Mouse (Mus musculus): ENCODE results near the gene Naaladl1. TPM values are rescaled to one million over a fixed set of nuclear protein-coding genes. Genes with fewer than 3 reads are reported as not detected.

Gene Naaladl1
- polyA plus RNA-seq, 1 experiment from 2014 or later = 0.17 TPM

DNA sequence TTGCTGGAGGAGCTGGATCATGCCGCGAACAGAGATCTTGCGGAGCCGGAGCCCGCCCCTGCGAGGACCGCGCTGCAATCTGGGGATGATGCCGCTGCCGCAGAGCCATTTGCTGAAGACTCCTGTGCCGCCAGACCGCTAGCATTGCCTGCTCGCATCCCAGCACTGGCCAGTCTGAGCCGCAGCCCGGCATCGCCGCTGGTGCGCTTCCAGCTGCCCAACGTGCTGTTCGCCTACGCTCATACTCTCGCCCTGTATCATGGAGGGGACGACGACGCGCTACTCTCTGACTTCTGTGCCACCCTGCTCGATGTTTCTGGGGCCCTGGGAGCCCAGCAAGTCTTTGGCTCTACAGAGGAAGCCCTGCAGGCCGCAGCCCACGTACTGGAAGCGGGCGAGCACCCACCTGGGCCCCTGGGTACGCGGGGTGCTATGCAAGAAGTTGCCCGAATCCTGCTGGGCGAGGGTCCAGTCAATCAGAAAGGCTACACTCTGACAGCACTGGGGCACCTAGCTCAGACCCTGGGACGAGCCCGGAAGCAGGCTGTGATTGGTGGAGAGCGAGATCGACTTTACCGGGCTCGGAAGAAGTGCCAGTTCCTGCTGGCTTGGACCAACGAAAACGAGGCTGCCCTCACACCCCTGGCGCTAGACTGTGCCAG, 43.8 kb upstream of the Naaladl1 start:
- no peak for TF ChIP-seq CTCF (IDR thresholded peaks at IDR 0.05; ENCODE audit: low read depth)
- peaks cover 18% of the 10 kb centered on the region for H3K4me1 ChIP-seq (replicated peaks; ENCODE audit: insufficient read depth, low read length)
- H3K36me3 ChIP-seq (ENCODE audit: insufficient read depth, low read length) = no peaks in the 10 kb centered on the region; the same call in 1 of the 2 replicates
- peak overlapping the region; percentile 86 for H3K9ac ChIP-seq (ENCODE audit: low read depth, low read length)
- DNase-seq (ENCODE audit: low spot score) = peak; percentile 58
- H3K27ac ChIP-seq = peak overlapping the region; percentile 98
- no peaks in the 10 kb centered on the region for H3K9me3 ChIP-seq (replicated peaks; ENCODE audit: low read length)
- H3K27me3 ChIP-seq (ENCODE audit: insufficient read depth, low read length) = no peaks in the 10 kb centered on the region
- H3K4me3 ChIP-seq (replicated peaks; ENCODE audit: low read depth, low read length) = peak overlapping the region; percentile 94
- ATAC-seq (replicated peaks; ENCODE audit: low FRiP score, low read depth) = peak; percentile 18; the same call in 1 of the 2 replicates
- peak overlapping the region; percentile 100 for H3K4me2 ChIP-seq (ENCODE audit: low read length)
- WGBS = under 1% methylated on average over 44 of the region's 44 CpGs

DNA sequence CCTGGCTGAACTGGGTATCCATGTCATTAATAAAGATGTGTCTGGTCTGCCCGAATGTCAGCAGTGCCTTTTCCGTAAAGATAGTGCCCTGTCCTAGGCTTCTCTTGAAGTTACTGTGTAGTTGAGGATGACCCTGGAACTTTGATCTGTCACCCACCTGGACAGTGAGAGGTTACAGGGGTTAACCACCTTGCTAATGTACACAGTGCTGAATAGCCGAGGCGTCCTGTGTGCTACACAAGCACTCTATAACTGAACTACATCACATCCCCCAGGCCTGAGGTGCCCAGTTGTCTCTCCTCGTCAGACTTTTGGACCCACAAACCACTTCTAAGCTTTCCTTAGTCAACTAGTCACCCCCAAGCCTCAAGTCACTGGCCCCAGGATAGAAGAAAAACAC, 43.2 kb upstream of the Naaladl1 start:
- ATAC-seq (replicated peaks; ENCODE audit: low FRiP score, low read depth) (no peak), DNase-seq (ENCODE audit: low spot score) (no peak)
- Histone ChIP-seq H3K27me3 (ENCODE audit: insufficient read depth, low read length) (no peaks in the 10 kb centered on the region), H3K9ac (ENCODE audit: low read depth, low read length) (peak overlapping the region; percentile 86), H3K4me1 (replicated peaks; ENCODE audit: insufficient read depth, low read length) (peaks cover 20% of the 10 kb centered on the region), H3K4me2 (ENCODE audit: low read length) (peak overlapping the region; percentile 100), H3K9me3 (replicated peaks; ENCODE audit: low read length) (no peaks in the 10 kb centered on the region), H3K4me3 (replicated peaks; ENCODE audit: low read depth, low read length) (peak overlapping the region; percentile 94), H3K27ac (peak overlapping the region; percentile 98), H3K36me3 (ENCODE audit: insufficient read depth, low read length) (no peaks in the 10 kb centered on the region; the same call in 1 of the 2 replicates)
- no peak for TF ChIP-seq CTCF (IDR thresholded peaks at IDR 0.05; ENCODE audit: low read depth)
- 45% methylated on average over 5 of the region's 5 CpGs for WGBS

DNA sequence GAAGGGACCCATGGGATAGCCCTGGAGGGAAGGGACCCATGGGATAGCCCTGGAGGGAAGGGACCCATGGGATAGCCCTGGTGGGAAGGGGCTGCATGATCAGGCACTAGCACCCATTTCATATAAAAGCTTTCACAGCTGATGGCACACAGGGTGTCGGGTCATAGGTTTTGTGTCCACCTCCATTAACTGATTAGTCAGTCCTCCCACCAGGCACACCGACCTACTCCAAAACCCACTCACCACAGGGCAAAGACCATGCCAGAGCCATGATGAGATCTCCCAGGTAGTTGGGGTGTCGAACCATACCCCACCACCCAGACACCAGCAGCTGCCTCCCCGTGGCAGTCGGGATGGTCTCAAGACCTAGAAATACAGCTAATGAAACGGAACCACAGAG, 42.5 kb upstream of the Naaladl1 start:
- DNase-seq (ENCODE audit: low spot score) (no peak), ATAC-seq (replicated peaks; ENCODE audit: low FRiP score, low read depth) (no peak)
- Histone ChIP-seq H3K27me3 (ENCODE audit: insufficient read depth, low read length) (no peaks in the 10 kb centered on the region), H3K36me3 (ENCODE audit: insufficient read depth, low read length) (no peaks in the 10 kb centered on the region; the same call in 1 of the 2 replicates), H3K4me2 (ENCODE audit: low read length) (no peak overlapping the region), H3K9me3 (replicated peaks; ENCODE audit: low read length) (no peaks in the 10 kb centered on the region), H3K4me3 (replicated peaks; ENCODE audit: low read depth, low read length) (no peak overlapping the region), H3K9ac (ENCODE audit: low read depth, low read length) (peak overlapping the region; percentile 86; the same call in 1 of the 2 replicates), H3K27ac (no peak overlapping the region), H3K4me1 (replicated peaks; ENCODE audit: insufficient read depth, low read length) (peaks cover 22% of the 10 kb centered on the region)
- 89% methylated on average over 6 of the region's 6 CpGs for WGBS
- no peak for TF ChIP-seq CTCF (IDR thresholded peaks at IDR 0.05; ENCODE audit: low read depth)

DNA sequence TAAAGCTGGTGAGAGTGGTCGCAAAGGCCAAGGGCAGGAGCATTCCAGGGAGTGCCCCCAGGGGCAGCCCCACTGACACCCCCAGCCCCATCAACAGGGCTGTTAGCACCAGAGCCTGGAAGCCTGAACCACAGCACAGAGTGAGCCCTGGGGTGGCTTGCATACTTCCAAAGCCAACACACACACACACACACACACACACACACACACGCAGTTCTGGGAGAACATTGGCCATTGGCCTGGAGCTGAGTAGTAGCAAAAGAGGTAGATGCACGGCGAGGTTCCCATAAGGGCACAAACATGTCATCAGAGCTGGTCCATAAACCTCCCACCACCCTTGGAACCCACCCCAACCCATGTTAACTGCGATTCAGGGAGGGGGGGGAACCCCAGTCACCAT, 39.0 kb upstream of the Naaladl1 start:
- Histone ChIP-seq H3K27me3 (ENCODE audit: insufficient read depth, low read length) (no peaks in the 10 kb centered on the region), H3K4me1 (replicated peaks; ENCODE audit: insufficient read depth, low read length) (peaks cover 23% of the 10 kb centered on the region), H3K27ac (peak overlapping the region; percentile 70; the same call in 1 of the 2 replicates), H3K4me3 (replicated peaks; ENCODE audit: low read depth, low read length) (peak overlapping the region; percentile 37; the same call in 1 of the 2 replicates), H3K4me2 (ENCODE audit: low read length) (peak overlapping the region; percentile 86), H3K9me3 (replicated peaks; ENCODE audit: low read length) (no peaks in the 10 kb centered on the region), H3K9ac (ENCODE audit: low read depth, low read length) (peak overlapping the region; percentile 41; the same call in 1 of the 2 replicates), H3K36me3 (ENCODE audit: insufficient read depth, low read length) (peaks cover 20% of the 10 kb centered on the region; the same call in 1 of the 2 replicates)
- TF ChIP-seq CTCF (IDR thresholded peaks at IDR 0.05; ENCODE audit: low read depth) = no peak
- WGBS = 27% methylated on average over 5 of the region's 5 CpGs
- ATAC-seq (replicated peaks; ENCODE audit: low FRiP score, low read depth) (no peak), DNase-seq (ENCODE audit: low spot score) (no peak)

GRCm38 (mm10) chr19:6067011-6067723, 38.4 kb upstream of the Naaladl1 start:
- Histone ChIP-seq H3K9me3 (replicated peaks; ENCODE audit: low read length) (no peaks in the 10 kb centered on the region), H3K4me2 (ENCODE audit: low read length) (peak overlapping the region; percentile 86), H3K9ac (ENCODE audit: low read depth, low read length) (peak overlapping the region; percentile 41), H3K4me1 (replicated peaks; ENCODE audit: insufficient read depth, low read length) (peaks cover 18% of the 10 kb centered on the region; the same call in 1 of the 2 replicates), H3K27me3 (ENCODE audit: insufficient read depth, low read length) (no peaks in the 10 kb centered on the region), H3K36me3 (ENCODE audit: insufficient read depth, low read length) (peaks cover 20% of the 10 kb centered on the region; the same call in 1 of the 2 replicates), H3K4me3 (replicated peaks; ENCODE audit: low read depth, low read length) (peak overlapping the region; percentile 37), H3K27ac (peak overlapping the region; percentile 70)
- peak; percentile 87 for TF ChIP-seq CTCF (IDR thresholded peaks at IDR 0.05; ENCODE audit: low read depth)
- WGBS = 1% methylated on average over 27 of the region's 30 CpGs
- peak; percentile 43 for ATAC-seq (replicated peaks; ENCODE audit: low FRiP score, low read depth)
- DNase-seq (ENCODE audit: low spot score) = peak; percentile 84

DNA sequence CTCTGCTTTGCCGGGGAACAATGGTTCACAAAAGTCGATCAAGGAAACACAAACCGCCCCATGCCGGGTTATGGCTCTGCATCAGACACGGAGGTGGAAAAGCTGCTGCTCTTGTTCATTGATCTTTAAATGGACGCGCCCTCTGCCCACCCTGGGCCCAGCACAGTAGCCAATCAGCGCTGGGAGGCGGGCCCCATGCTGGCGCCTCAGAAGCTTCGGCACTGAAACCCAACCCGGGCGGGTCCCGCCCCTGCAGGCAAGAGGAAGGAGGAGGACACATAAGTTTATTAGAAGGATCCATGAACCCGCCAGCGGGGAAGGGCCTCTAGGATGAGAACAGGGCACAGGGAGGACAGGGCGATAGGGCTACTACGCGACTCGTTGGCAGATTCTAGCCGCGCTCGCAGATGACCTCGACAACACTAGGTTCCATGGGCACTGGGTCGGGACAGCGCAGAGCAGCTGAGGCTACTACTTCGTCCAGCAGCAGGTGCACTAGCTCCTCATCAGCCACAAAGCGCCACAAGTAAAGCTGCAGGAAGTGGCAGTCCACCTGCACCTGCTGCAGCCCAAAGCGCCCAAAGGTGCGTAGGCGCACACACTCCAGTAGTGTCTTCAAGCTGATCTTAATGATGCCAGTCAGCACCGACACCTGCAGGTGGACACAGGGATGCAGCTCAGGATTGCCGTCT, 37.7 kb upstream of the Naaladl1 start, which contains the start of gene Tm7sf2:
TSS of gene Tm7sf2 (minus strand) at position 650 of the 692 bp plus-strand sequence.
- peaks cover 22% of the 10 kb centered on the region; the same call in 1 of the 2 replicates for H3K36me3 ChIP-seq (ENCODE audit: insufficient read depth, low read length)
- H3K4me1 ChIP-seq (replicated peaks; ENCODE audit: insufficient read depth, low read length) = peaks cover 13% of the 10 kb centered on the region; the same call in 1 of the 2 replicates
- H3K27ac ChIP-seq = peak within 1 kb of the TSS; percentile 70
- peak within 1 kb of the TSS; percentile 37 for H3K4me3 ChIP-seq (replicated peaks; ENCODE audit: low read depth, low read length)
- DNase-seq (ENCODE audit: low spot score) (peak; percentile 96), ATAC-seq (replicated peaks; ENCODE audit: low FRiP score, low read depth) (peak; percentile 88)
- H3K27me3 ChIP-seq (ENCODE audit: insufficient read depth, low read length) = no peaks in the 10 kb centered on the region
- no peak; the same call in 1 of the 2 replicates for TF ChIP-seq CTCF (IDR thresholded peaks at IDR 0.05; ENCODE audit: low read depth)
- no peaks in the 10 kb centered on the region for H3K9me3 ChIP-seq (replicated peaks; ENCODE audit: low read length)
- H3K4me2 ChIP-seq (ENCODE audit: low read length) = peak within 1 kb of the TSS; percentile 86
- peak within 1 kb of the TSS; percentile 41 for H3K9ac ChIP-seq (ENCODE audit: low read depth, low read length)
- 7% methylated on average over 33 of the region's 33 CpGs for WGBS
